Mouse (Mus musculus) gastrocnemius, postnatal 14 days (tissue): ENCODE measurements at regions not wholly inside any gene's neighbourhood (a gene's known extent, or its start where the extent isn't known, plus 50 kb on each side); places are given as distances from the start of the nearest gene placed in this dataset.

Experiments
- DNase-seq: peaks from one replicate; pipeline ENCODE4 v3.0.0; 2021; ENCODE audit warnings: mixed read lengths
- intact Hi-C: fragments of 180-260 bp; cut with DNase I; formaldehyde crosslinking; loops from one replicate; pipeline ENCODE4 v1.15.1; 2025; ENCODE audit warnings: low total_unique reads

DNA sequence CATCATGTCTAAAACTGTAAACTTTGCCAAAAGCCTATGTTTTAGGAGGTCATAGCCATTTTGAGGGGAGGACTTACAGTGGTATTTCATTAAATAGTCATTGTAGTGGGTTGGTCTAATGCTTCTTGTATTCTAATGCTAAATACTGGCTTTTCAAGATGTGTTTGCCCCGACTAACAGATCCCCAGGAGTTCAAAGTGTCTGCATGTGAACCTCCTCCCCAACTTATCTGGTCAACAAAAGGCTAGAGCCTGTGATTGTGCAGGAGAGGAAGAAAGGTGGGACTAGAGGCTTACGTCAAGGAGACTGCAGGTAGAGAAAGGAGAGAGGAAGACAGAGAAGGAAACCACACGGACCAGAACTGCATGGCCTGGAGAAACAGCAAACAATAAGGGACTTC, 198.9 kb upstream of the Igfbp3 start:
- intact Hi-C loops, result no loop called here
- DNase-seq, result no peak

DNA sequence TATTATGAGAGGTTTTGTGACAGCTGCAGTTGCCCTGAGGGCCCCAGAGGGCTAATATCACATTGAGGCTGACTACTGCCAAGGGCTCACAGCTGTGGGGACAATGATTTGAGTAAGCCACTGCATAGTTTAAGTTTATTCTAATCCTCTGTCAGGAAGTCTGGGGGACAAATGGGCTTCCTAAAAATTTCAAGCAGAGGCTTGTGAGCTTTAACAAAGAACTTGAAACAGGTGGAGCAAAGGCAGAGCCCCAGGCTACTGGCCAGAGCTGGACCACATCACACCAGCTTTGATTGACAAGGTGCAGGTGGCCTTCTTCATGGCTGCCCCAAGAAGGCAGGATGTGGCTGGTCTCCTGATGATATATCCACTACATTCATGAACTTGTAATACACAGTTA, 195.3 kb upstream of the Igfbp3 start:
- DNase-seq, result peak; percentile 15
- intact Hi-C loops, result no loop called here

DNA sequence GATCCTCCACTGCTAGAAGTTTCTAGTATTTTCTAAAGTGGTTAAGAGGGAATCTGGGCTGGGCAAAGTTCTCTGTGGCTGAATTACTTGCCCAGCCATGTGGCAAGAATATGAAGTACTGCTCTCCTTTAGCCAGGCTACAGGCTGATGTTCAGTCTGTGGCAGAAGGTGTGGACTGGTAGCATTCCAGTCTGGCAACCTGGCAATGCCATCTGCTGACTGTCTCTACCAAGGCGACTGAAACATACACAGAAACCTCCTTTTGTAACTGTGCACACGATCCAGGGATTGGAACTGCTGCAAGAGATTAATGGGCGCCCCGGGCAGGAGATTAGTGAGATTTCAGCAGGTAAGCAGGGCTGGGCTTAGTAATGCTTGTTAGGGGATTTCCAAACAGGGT, 190.9 kb upstream of the Igfbp3 start:
- DNase-seq, result no peak
- intact Hi-C loops, result no loop called here

DNA sequence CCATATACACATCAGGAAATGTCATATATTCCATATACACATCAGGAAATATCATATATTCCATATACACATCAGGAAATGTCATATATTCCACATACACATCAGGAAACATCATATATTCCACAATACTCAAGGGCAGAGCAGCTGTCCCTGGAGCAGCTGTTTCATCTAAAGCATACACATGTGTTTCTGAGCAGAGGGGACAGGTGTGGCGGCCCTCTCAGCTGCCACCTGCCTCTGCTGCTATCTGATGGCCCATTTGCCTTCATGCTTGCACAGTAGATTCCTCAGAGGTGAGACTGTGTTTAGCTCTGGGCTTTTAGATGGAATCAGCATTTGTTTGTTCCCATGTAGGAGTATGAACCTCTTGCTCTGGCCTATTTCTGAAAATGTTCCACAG, 158.1 kb upstream of the Igfbp3 start:
- intact Hi-C loops, result no loop called here

DNA sequence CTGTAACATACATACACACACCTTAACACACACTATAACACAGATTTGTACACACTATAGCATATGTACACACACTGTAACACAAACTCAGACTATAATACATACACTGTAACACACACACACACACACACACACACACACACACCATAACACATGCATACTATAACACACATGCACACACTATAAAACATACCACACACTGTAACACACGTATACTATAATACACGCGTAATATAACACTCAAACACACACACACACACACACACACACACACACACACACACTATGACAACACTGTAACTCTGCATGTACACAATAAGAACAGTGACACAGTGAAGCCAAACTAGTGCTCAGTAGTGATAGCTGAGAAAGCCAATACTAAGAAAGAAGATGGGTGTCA, 147.7 kb upstream of the Igfbp3 start:
- DNase-seq, result no peak
- intact Hi-C loops, result no loop called here

More for the DNA sequence above, 158.1 kb upstream of the Igfbp3 start:
- no peak for DNase-seq

DNA sequence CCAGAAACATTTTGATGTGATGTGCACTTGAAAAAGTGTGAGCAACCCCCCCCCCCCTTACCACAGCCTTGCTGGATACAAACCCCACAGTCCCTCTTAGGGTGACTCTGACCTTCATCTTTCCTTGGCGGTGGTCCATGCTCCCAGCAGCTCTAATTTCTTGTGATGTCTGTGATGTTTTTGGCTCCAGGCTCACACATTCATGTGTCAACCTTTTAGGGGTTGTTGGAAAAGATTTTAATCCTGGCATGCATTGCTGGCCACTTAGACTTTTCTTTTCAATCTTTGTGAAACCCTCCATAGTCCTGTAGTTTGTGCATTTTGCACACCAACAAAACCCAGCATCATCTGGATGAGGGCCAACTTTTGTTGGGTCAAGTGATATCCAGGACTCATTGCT, 134.9 kb upstream of the Igfbp3 start:
- intact Hi-C loops, result no loop called here
- DNase-seq, result no peak

DNA sequence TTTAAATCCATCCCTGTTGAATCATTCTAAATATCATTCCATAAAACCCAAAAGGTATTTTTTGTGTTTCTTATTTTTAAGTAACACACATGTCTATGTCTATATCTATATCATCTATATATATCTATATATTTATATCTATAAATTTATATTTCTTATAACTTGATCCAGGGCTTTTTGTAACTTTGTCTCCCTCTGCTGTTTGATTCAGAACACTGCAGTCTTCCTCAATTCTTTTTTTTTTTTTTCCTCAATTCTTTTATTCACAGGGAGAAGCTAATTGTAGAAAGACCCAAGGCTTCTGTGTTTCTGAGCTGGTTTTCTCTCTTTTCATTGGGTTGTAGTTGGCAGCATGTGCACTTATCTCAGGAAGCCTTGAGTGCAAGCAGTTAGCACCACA, 124.1 kb upstream of the Igfbp3 start:
- intact Hi-C loops, result loop anchor here (5.0 kb wide), 1 partner anchor 121 kb away; no protein-coding TSS in a partner anchor
- no peak for DNase-seq

DNA sequence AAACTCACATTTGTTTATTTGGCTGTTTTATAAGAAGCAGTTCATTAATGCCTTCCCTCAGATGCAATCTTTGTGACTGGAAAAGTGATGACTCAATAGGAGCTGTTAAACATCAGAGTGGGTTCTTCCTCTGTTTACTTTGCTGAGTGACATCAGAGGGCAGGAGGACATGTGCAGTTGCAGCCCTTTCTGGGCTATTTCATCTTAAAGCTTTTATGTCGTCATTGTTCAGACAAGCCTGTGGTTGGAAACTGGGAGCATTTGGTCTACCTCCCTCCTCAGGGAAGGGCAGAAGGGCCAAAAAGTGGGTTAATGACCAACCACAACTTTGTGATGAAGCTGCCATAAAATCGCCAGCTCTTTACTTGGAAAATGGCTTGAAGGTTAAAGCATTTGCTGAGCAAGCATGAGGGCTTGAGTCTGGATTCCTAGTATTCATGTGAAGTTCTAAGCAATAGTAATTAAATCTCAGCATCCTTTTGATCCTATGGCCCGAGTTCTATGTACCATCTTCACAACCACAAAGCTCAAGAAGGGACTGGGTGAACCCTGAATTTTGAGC, 103.8 kb upstream of the Igfbp3 start:
- intact Hi-C loops, result no loop called here
- no peak for DNase-seq

DNA sequence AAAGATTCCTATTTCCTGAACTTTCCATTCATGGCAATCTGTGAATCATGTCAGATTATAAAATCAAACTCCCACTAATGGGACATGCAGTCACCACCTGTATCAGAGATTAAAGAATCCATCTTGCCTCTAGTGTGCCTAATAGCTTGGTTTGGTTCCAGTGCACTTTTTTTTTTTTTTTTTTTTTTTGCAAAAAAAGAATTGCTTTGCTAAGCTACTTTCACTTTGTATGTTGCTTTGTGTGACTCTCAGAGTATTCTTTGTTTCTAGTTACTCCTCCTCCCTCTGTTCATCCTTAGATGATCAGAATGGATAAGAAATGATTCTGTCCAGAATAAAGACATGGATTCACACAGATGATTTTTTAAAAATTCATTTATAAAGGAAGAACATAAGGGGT, 82.5 kb upstream of the Igfbp3 start:
- no peak for DNase-seq
- intact Hi-C loops, result no loop called here

DNA sequence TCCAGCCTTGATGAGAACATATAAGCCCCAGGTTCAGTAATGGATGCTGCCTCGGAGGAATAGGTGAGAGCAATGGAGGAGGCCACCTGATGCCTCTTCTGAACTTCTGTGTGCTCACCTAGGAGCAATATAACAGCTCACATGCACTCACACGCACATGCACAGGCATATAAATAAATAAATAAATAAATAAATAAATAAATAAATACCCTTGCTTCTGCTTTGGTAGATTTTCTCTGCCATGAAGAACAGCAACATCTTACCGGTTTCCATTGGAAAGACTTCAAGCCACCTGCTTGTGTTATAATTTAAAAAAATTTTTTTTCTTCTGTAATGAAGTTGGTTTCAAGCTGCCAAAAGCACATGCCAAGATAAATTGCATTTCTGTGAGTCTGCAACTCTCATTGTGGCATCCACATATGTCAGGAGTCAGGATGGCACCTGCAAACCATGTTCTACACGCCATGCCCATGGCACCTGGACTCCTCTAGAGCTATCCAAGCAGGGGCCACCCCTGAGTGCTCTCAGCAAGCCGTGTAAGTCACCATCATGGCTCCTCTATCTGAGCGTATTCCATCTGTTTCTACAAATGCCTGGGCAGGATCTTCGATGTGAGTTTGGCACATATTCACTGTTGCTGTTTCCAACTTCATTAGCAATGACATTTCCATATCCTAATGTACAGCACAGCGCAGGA, 75.7 kb upstream of the Igfbp3 start:
- intact Hi-C loops, result no loop called here
- no peak for DNase-seq

DNA sequence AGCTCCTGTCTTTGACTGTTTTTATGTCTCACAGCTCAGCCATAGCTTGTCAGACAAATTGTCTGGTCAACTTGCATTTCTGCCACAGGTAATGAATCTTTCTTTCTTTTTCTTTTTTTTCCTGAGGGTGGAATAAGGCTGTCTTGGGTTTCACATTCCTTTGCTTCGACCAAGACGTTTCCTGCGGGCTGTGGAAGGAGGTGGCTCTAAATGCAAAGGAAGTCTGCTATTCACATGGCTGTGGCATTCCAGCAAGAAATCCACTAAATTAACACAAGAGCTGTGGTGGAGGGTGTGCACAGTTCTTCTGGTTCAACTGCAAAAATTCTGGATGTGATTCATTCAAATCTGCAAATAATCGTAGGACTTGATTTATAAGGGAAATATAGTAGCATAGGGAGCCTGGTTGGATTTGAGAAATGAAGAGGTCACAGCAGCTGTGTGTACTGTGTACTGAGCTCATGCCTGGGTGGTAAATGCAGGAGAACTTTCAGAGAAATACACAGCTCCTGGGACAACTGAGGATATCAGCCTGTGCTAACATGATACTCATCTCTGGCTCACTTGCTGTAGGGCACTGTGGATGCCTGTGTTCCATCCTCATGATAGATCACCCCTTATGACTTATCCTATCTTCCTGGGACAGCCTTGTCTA, 71.2 kb upstream of the Igfbp3 start:
- DNase-seq, result no peak
- intact Hi-C loops, result no loop called here

DNA sequence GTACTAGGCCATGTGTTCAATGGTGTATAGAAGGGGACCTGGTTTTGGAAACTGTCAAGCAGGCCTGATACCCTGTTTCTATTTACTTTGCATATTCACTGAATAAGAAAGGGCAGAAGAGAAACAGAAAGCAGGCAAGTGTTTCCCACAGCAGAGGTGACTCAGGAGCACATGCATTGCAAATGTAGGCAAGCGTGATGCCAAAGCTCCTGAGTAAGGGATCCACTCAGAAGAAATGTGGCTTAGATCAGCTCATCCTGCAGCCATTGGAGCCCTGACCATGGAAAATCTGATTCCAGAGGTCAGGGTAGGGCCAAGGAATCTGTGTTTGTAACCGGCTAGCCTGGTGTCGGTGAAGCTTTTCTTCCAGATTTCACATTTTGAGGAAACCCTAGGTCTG, 69.3 kb upstream of the Igfbp3 start:
- intact Hi-C loops, result no loop called here
- DNase-seq, result no peak

DNA sequence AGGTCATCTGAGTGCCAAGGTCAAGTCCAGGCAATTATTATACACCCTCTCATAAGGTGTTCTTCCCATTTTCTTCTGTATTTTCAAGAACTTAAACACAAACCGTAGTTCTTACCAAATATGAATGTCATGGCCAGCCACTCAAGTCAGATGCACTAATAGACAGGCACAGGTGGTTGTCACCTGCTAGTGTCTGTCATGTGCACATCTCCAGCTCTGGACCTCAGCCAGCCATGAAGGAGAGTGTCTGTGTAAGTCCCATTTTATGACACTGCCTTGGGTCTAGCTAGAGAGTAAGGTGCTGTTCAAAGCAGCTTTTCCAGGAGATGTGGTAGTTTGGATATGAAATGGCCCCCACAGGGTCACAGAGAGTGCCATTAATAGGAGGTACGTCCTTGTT, 68.5 kb upstream of the Igfbp3 start:
- peak; percentile 32 for DNase-seq

DNA sequence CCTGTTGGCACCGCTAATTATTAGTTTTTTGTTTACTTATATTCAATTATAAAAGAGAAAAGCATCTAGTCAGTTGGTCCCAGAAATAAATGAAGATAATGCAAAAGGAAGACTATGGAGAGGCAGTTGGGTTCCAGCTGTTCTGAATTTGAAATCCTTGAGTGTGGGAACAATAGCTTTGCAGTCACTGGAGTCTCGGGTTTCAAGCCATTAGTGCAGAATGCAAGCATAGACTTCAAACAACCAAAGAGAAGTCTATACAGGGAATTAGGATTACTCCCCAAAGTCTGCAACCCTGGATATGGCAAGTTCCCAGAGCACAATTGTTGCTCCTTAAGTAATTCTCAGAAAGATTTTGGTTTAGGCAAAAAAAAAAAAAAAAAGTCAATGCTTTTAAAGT, 67.9 kb upstream of the Igfbp3 start:
- intact Hi-C loops, result no loop called here
- no peak for DNase-seq

More for the DNA sequence above, 68.5 kb upstream of the Igfbp3 start:
- intact Hi-C loops, result no loop called here

DNA sequence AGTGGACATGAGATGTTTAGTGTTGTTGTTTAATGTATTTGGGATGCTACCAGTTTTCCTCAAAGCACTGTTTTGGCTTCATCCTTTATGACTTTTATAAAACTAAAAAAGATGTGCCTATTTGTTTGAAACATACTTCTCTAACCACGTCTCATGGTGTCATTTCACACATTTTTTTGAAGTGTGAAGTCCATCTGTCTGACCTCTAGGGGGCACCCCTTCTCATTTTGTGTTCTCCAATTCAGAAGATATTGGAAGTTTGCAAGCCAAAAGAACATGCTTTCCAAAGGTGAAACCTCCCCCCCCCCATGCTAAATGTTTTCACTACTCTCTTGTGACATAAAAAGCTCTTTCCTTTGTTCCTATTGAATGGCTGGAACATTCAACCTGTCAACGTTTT, 66.2 kb upstream of the Igfbp3 start:
- no peak for DNase-seq
- intact Hi-C loops, result no loop called here

DNA sequence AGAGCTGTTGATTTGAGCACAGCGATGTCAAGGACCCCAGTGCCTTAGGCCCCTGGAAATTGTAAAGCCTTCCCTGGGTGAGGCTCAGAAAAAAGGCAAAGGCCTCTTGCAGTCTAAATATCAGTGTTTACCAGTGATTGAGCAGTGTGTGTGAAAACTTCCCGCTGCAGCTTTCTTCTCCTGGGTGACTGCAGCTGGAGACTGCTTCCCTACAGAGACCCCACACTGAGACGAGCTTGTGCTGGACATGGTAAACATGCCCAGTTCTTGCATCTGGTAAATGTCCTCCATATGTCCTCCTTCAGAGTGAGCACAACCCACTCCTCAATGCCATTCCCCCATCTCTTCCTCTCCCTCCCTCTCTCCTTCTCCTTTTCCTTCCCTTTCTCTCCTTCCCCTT, 58.8 kb upstream of the Igfbp3 start:
- intact Hi-C loops, result no loop called here
- no peak for DNase-seq

DNA sequence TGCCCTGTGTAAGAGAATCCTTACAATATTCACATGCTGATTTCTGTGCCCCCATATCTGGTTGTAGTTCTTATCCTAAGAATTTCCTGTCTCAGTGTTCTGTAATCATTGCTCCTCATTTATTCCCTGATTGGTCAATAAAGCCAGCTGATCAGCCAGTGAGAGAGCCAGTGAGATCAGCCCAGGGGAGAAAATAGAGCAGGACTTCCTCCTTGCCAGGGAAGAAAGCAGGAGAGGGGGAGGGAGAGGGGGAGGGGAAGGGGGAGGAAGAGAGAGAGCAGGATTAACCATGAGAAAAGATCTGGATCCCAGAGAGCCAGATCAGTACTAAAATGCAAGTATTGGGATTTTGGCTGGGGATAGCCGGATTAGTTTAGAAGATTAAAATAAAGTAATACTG, 57.2 kb upstream of the Igfbp3 start:
- intact Hi-C loops, result no loop called here
- no peak for DNase-seq

DNA sequence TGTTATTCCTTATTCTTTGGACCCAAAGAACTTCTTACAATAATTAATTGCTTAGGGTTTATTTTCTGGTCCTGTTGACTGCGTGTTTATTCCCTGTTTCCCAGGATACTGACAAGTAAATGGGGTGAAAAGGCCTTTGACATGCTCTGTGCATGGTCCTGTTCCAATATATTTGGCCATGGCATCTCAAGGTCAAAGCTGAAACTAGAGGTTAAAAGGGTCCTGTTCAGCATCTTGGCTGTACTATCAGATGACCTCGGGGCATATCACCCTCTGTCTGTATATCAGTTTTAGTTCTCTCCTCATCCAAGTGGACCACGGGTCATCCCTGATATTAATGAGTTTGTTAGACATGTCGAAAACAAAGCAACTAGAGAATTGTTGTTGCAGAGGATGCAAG, 50.2 kb upstream of the Igfbp3 start:
- no peak for DNase-seq
- intact Hi-C loops, result no loop called here
